Comparison of ENCODE assay signal across 9 mouse cellular contexts in genomic region chr4:126839873-126840272, GRCm38 (mm10).
A peak's percentile ranks its signal among the peaks of the same experiment; 100 is the strongest.
DNase-seq lines count a peak whose midpoint lies in the region; ATAC-seq and TF ChIP-seq lines count a peak whose summit lies in the region.
"Had no signal": no experiment of that assay in that cellular context is flagged by ENCODE, and none has a peak within 500 bp of the region (broad histone marks: within the 10 kb centered on the region; RNA-seq: fewer than 3 reads in every experiment).

No protein-coding gene starts in this region.

- intact Hi-C loops in heart, postnatal 10 days (cut with DNase I), result loop anchor here (1.0 to 2.0 kb wide), 5 partner anchors 87 to 286 kb away; partner anchors contain the start of genes AU040320 and Ncdn

- peak; percentile 87 to 93 for DNase-seq in heart, postnatal 10 days
- peak; percentile 80 to 93 for DNase-seq in layer of hippocampus, adult 2 months (ENCODE audit: low spot score in 2 of 2)
- DNase-seq in ovary, postnatal 14 days (ENCODE audit: low spot score), result peak; percentile 87
- DNase-seq in thymus, adult 2 months, result peak; percentile 82

- no peak for TF ChIP-seq POLR2A in ES-Bruce4 (IDR thresholded peaks at IDR 0.05; ENCODE audit: insufficient read depth, low read length)
- TF ChIP-seq POLR2A in bone marrow, adult 2 months (IDR thresholded peaks at IDR 0.05; ENCODE audit: borderline replicate concordance, control insufficient read depth, low read depth, low read length), result no peak
- TF ChIP-seq POLR2A in thymus, adult 2 months (IDR thresholded peaks at IDR 0.05; ENCODE audit: control insufficient read depth, extremely low read depth, insufficient read depth, low read length, poor library complexity), result no peak

- TF ChIP-seq CTCF in ES-Bruce4 (IDR thresholded peaks at IDR 0.05; ENCODE audit: low read depth, low read length), result peak; percentile 95
- TF ChIP-seq CTCF in bone marrow, adult 2 months (IDR thresholded peaks at IDR 0.05; ENCODE audit: control insufficient read depth, insufficient read depth, low read length), result peak; percentile 88
- peak; percentile 95 for TF ChIP-seq CTCF in layer of hippocampus, adult 2 months (conservative IDR thresholded peaks at IDR 0.05)
- TF ChIP-seq CTCF in thymus, adult 2 months (IDR thresholded peaks at IDR 0.05; ENCODE audit: borderline replicate concordance, control insufficient read depth, extremely low read depth, insufficient read depth, low read length, poor library complexity), result peak; percentile 88

- H3K4me1 ChIP-seq in ES-Bruce4 (ENCODE audit: control insufficient read depth, insufficient read depth, low read length), result no peaks in the 10 kb centered on the region
- H3K4me1 ChIP-seq in bone marrow, adult 2 months (ENCODE audit: control insufficient read depth, insufficient read depth, low read length), result no peaks in the 10 kb centered on the region
- no peaks in the 10 kb centered on the region; the same call in 1 of the 2 replicates for H3K4me1 ChIP-seq in embryonic facial prominence, embryonic 15.5 days
- no peaks in the 10 kb centered on the region for H3K4me1 ChIP-seq in lung, embryonic 15.5 days
- no peaks in the 10 kb centered on the region for H3K4me1 ChIP-seq in thymus, adult 2 months (replicated peaks; ENCODE audit: control insufficient read depth, insufficient read depth, low read length)
- H3K4me1 ChIP-seq: liver, embryonic 15.5 days had no signal

- TF ChIP-seq EP300 in ES-Bruce4 (IDR thresholded peaks at IDR 0.05; ENCODE audit: insufficient read depth, low read depth, low read length), result no peak

- no peaks in the 10 kb centered on the region for H3K9me3 ChIP-seq in ES-Bruce4 (replicated peaks; ENCODE audit: control insufficient read depth, insufficient read depth, low read length, poor library complexity, severe bottlenecking)
- no peaks in the 10 kb centered on the region for H3K9me3 ChIP-seq in embryonic facial prominence, embryonic 15.5 days (replicated peaks)
- H3K9me3 ChIP-seq in lung, embryonic 15.5 days, result no peaks in the 10 kb centered on the region
- H3K9me3 ChIP-seq: liver, embryonic 15.5 days had no signal

- WGBS in bone marrow, adult 2 months, result 31% methylated on average over 7 of the region's 7 CpGs
- 11% methylated on average over 7 of the region's 7 CpGs for WGBS in embryonic facial prominence, embryonic 15.5 days
- WGBS in lung, embryonic 15.5 days, result 13% methylated on average over 7 of the region's 7 CpGs
- 52% methylated on average over 7 of the region's 7 CpGs for WGBS in thymus, adult 2 months

- H3K36me3 ChIP-seq in ES-Bruce4 (ENCODE audit: control insufficient read depth, insufficient read depth, low read length, poor library complexity, severe bottlenecking), result no peaks in the 10 kb centered on the region
- peaks cover 61% of the 10 kb centered on the region for H3K36me3 ChIP-seq in embryonic facial prominence, embryonic 15.5 days
- peaks cover 24% of the 10 kb centered on the region for H3K36me3 ChIP-seq in lung, embryonic 15.5 days
- H3K36me3 ChIP-seq in thymus, adult 2 months (ENCODE audit: control insufficient read depth, insufficient read depth, low read length), result 0 out of 2 replicates have a peak, but pooled peaks cover 8% of the 10 kb centered on the region

- H3K4me3 ChIP-seq in ES-Bruce4 (ENCODE audit: low read depth, low read length), result no peak overlapping the region
- H3K4me3 ChIP-seq in bone marrow, adult 2 months (replicated peaks; ENCODE audit: control insufficient read depth, low read depth, low read length), result no peak overlapping the region
- no peak overlapping the region for H3K4me3 ChIP-seq in embryonic facial prominence, embryonic 15.5 days (replicated peaks)
- no peak overlapping the region for H3K4me3 ChIP-seq in layer of hippocampus, adult 2 months
- H3K4me3 ChIP-seq in lung, embryonic 15.5 days, result no peak overlapping the region
- no peak overlapping the region for H3K4me3 ChIP-seq in thymus, adult 2 months (ENCODE audit: control insufficient read depth, insufficient read depth, low read length)
- H3K4me3 ChIP-seq: liver, embryonic 15.5 days had no signal

- no peaks in the 10 kb centered on the region for H3K27me3 ChIP-seq in ES-Bruce4 (ENCODE audit: control insufficient read depth, insufficient read depth, low read length, poor library complexity, severe bottlenecking)
- no peaks in the 10 kb centered on the region for H3K27me3 ChIP-seq in embryonic facial prominence, embryonic 15.5 days
- no peaks in the 10 kb centered on the region for H3K27me3 ChIP-seq in lung, embryonic 15.5 days
- H3K27me3 ChIP-seq in thymus, adult 2 months (ENCODE audit: control insufficient read depth, insufficient read depth, low read length), result no peaks in the 10 kb centered on the region
- H3K27me3 ChIP-seq: liver, embryonic 15.5 days had no signal

- 0 out of 2 replicates have a peak, but pooled peaks have one; percentile 45 for ATAC-seq in embryonic facial prominence, embryonic 15.5 days (ENCODE audit: insufficient number of reproducible peaks, low FRiP score, low TSS enrichment, low read depth)
- ATAC-seq in lung, embryonic 15.5 days (ENCODE audit: borderline replicate concordance, extremely low read depth, low FRiP score, low TSS enrichment), result 0 out of 2 replicates have a peak, but pooled peaks have one; percentile 28

- no peak overlapping the region for H3K27ac ChIP-seq in ES-Bruce4 (ENCODE audit: insufficient read depth, low read length)
- H3K27ac ChIP-seq in bone marrow, adult 2 months (ENCODE audit: control insufficient read depth, insufficient read depth, low read depth, low read length, poor library complexity), result no peak overlapping the region
- H3K27ac ChIP-seq in embryonic facial prominence, embryonic 15.5 days (replicated peaks), result no peak overlapping the region
- peak overlapping the region; percentile 61 for H3K27ac ChIP-seq in layer of hippocampus, adult 2 months
- no peak overlapping the region for H3K27ac ChIP-seq in lung, embryonic 15.5 days
- H3K27ac ChIP-seq in thymus, adult 2 months (ENCODE audit: control insufficient read depth, insufficient read depth, low read length), result no peak overlapping the region
- H3K27ac ChIP-seq: liver, embryonic 15.5 days had no signal

- no peak overlapping the region for H3K9ac ChIP-seq in ES-Bruce4 (ENCODE audit: low read depth, poor library complexity, severe bottlenecking)
- no peak overlapping the region for H3K9ac ChIP-seq in embryonic facial prominence, embryonic 15.5 days
- no peak overlapping the region for H3K9ac ChIP-seq in lung, embryonic 15.5 days
- H3K9ac ChIP-seq: liver, embryonic 15.5 days had no signal

- H3K4me2 ChIP-seq in embryonic facial prominence, embryonic 15.5 days (replicated peaks), result no peak overlapping the region
- no peak overlapping the region for H3K4me2 ChIP-seq in lung, embryonic 15.5 days
- H3K4me2 ChIP-seq: liver, embryonic 15.5 days had no signal
